Mouse (Mus musculus): ENCODE data around the gene Grb10.

Grb10 gene

GRCm38 (mm10) chr11:11881026-11881782 lies 157.3 kb downstream of the Grb10 start:
- in situ Hi-C loops (cut with MboI, MseI) = no loop called here

Measured in regulatory T cell (primary cell).